Mouse (Mus musculus): Measurements from ENCODE around the gene Il17re.

Il17re gene

GRCm38 (mm10) chr6:113483100-113483615 lies 24.9 kb downstream of the Il17re start, which contains the start of gene Creld1:
Creld1 (plus strand) TSS chr6:113483297.
- in situ Hi-C loops (cut with MboI, MseI), result no loop called here

GRCm38 (mm10) chr6:113483729-113484128 lies 25.4 kb downstream of the Il17re start:
- in situ Hi-C loops (cut with MboI, MseI), result no loop called here

- in situ Hi-C loops (cut with MboI, MseI), result no loop called here
Measured at GRCm38 (mm10) chr6:113487125-113487576, 28.9 kb downstream of the Il17re start.

- in situ Hi-C loops (cut with MboI, MseI), result no loop called here
Measured at GRCm38 (mm10) chr6:113489410-113489809, 31.1 kb downstream of the Il17re start.

GRCm38 (mm10) chr6:113492101-113492864 lies 34.0 kb downstream of the Il17re start:
- in situ Hi-C loops (cut with MboI, MseI), result no loop called here

- in situ Hi-C loops (cut with MboI, MseI), result no loop called here
Measured at GRCm38 (mm10) chr6:113494258-113494788, 36.0 kb downstream of the Il17re start.

GRCm38 (mm10) chr6:113495071-113495675 lies 36.9 kb downstream of the Il17re start:
- in situ Hi-C loops (cut with MboI, MseI), result no loop called here

GRCm38 (mm10) chr6:113499346-113499745 lies 41.1 kb downstream of the Il17re start:
- in situ Hi-C loops (cut with MboI, MseI), result no loop called here

GRCm38 (mm10) chr6:113501388-113502084 lies 43.3 kb downstream of the Il17re start, which contains the start of gene Prrt3:
Prrt3 (minus strand) TSS chr6:113501931.
- in situ Hi-C loops (cut with MboI, MseI), result no loop called here

- in situ Hi-C loops (cut with MboI, MseI), result no loop called here
Measured at GRCm38 (mm10) chr6:113502801-113503200, 44.5 kb downstream of the Il17re start.

GRCm38 (mm10) chr6:113505689-113506088 lies 47.4 kb downstream of the Il17re start:
- in situ Hi-C loops (cut with MboI, MseI), result no loop called here

GRCm38 (mm10) chr6:113507130-113507529 lies 48.8 kb downstream of the Il17re start:
- in situ Hi-C loops (cut with MboI, MseI), result no loop called here

- in situ Hi-C loops (cut with MboI, MseI), result no loop called here
Measured at GRCm38 (mm10) chr6:113508272-113508946, 50.1 kb downstream of the Il17re start.

GRCm38 (mm10) chr6:113508947-113509280 lies 50.6 kb downstream of the Il17re start:
- in situ Hi-C loops (cut with MboI, MseI), result no loop called here

GRCm38 (mm10) chr6:113513944-113514343 lies 55.7 kb downstream of the Il17re start:
- in situ Hi-C loops (cut with MboI, MseI), result no loop called here

GRCm38 (mm10) chr6:113514600-113514999 lies 56.3 kb downstream of the Il17re start:
- in situ Hi-C loops (cut with MboI, MseI), result no loop called here

GRCm38 (mm10) chr6:113517434-113518080 lies 59.3 kb downstream of the Il17re start:
- in situ Hi-C loops (cut with MboI, MseI), result no loop called here
